Mouse (Mus musculus): ENCODE measurements at regions not wholly inside any gene's neighbourhood (a gene's known extent, or its start where the extent isn't known, plus 50 kb on each side); places are given as distances from the start of the nearest gene placed in this dataset.

DNA sequence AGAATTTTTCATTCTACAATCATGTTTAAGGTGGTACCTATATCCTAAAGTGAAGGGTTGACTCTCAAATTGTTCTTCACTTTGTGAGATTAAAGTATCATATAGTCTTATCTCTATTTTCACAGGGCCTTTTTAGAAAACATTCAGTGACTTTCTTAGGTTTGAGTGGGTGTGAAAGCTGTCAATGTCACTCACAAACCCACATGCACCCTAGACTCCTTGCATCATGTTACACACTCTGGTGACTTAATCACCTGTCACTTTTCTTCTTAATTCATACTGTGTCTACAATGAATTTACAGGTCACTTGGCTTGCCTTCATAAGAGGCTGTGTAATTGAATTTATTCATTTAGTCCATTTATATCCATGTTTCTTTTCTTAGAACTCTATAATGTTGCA is 1026.8 kb upstream of the Alcam start:
- no peak for DNase-seq

GRCm38 (mm10) chr16:53439511-53439910 is 985.6 kb upstream of the Alcam start:
- DNase-seq = no peak

- no peak for DNase-seq
These were observed 964.5 kb upstream of the Alcam start for GRCm38 (mm10) chr16:53418416-53418815.

GRCm38 (mm10) chr16:53385176-53385575 is 931.3 kb upstream of the Alcam start:
- DNase-seq = no peak

GRCm38 (mm10) chr16:53342153-53342552 is 888.3 kb upstream of the Alcam start:
- no peak for DNase-seq

DNA sequence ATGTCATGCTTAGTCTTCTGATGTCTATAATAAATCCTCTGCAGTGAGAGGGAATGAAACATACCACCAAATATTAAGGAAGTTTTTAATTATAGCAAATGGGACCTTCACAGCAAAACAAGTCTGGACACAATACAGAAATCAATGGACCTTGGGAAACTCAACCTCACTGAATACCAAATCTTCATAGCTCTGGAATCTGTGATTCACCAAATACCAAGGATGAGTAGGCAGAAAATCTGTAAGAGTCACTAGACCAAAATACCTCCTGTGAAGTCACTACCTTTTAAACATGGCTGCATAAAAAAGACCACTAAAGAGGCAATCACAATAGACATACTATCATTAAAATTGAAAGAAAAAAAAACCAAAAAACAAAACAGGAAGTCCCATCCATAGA is 872.5 kb upstream of the Alcam start:
- DNase-seq = no peak

- no peak for DNase-seq
These were observed 838.2 kb upstream of the Alcam start for GRCm38 (mm10) chr16:53292081-53292480.

- no peak for DNase-seq
These were observed 828.1 kb upstream of the Alcam start for GRCm38 (mm10) chr16:53282014-53282413.

- peak; percentile 36 to 57 for DNase-seq
These were observed 812.2 kb upstream of the Alcam start for GRCm38 (mm10) chr16:53266116-53266515.

GRCm38 (mm10) chr16:53245365-53245764 is 791.5 kb upstream of the Alcam start:
- no peak for DNase-seq

DNA sequence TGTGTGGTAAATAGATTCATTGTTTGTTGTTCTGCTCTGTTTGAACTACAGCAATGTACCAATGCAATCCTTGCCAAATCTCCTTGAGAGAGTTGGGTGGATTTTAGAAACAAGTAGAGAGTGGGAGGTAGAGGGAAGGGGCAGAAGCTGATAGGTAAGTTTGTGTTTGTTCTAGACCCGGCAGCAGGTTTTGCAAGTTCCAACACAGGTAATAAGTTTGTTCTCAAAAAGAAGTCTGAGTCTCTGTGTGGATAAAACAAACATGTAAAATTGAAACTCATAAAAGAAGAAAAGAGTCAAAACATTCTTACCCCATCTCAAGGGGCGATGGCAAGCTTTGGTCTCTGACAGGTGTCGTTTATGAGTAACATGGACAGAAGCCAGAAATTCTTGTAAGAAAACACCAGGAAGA is 788.3 kb upstream of the Alcam start:
- DNase-seq = peak; percentile 15 to 52

GRCm38 (mm10) chr16:53218886-53219285 is 765.0 kb upstream of the Alcam start:
- DNase-seq = no peak

DNA sequence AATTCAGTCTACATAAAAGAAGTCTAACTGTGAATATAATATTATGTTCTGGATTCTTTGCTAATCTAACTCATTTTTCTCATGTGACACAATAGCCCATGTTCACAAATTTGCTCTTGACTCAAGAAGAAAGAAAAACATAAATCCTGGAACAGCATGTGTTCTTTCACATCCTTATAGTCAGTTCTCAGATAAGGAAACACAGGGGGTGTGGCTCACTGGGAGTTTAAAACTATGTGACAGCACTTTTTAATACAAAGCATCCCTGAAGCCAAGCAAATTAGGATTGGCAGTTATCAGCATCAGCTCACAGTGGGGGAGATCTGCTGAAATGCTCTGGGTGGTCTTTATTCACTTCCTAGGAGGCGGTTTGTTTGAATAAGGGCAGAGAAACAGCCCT is 747.6 kb upstream of the Alcam start:
- DNase-seq = no peak

DNA sequence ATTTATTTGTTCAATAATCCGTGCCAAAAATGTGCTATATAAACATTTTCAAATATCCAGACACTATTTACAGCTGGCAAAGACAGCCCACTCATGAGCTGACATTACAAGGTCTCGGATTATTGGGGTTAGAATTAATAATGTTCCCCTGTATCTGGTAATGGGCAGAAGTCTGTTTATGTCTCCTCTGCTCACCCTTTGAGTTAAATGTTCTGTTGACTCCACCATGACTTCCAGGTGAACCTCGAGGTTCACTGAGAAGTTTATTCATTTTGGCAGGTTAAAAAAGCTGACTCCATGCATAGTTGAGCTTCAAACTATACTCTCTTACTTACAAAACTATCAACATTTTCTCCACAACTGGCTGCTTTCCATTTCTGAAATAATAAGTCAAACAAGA is 732.6 kb upstream of the Alcam start:
- DNase-seq = no peak

DNA sequence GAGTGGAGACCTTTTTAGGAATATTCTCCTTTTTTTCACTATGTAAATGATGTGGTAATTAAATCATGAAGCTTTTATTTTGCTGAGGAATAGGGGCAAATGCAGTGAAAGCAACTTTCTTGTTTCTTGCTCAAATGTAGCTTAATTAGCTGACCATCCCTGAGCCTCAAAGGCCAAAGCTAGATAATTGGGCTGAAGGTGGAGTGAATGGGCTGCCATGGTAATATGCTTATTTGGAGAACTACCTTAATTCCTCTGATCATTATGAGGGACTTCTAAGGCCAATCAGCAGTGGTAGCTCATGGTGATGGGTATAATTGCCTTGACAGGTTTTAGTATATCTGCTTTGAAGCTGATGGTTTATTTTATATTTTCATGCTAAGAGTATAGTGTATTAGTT is 702.5 kb upstream of the Alcam start:
- no peak for DNase-seq

- no peak for DNase-seq
These were observed 676.8 kb upstream of the Alcam start for GRCm38 (mm10) chr16:53130677-53131076.

DNA sequence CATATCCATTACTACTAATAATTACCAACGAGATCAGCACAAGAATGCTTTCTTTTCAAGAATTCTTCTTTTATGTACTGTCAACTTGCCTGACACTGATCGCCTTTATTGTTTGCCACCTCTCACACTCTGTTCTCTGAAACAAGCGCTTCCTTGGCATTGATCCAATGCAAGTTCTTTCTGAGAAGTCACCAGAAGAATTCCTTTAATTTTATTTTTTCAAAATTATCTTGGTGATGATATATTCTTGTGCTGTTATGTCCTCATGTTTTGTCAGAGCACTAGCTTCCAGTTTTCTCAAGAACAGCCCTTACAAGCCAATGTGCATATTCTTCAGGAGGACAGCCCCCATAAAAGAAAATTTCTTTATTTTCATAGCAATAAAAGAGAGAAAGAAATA is 654.9 kb upstream of the Alcam start:
- no peak for DNase-seq

DNA sequence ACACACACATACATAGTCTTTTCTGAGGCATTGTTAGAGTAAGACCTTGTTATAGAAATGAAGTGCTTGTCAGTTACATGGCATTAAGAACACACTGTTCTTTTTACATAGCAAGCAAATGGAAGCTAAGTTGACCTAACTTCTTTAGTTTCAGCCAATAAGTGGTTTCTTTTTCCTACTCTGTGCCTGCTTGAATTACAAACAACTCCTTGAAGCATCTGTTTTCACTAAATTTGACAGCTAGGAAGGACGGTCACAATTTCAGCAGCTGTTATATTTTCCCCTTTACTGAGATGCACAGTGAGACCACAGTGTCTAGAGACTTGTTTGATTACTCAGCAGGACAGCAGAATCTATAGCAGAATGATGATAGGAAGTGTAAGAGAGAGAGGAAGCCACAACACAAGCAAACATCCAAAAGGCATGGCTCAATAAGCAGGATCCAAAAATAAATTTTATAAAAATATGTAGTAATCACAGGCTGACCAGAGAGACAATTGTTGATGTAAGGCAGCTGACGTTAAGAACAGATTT is 641.6 kb upstream of the Alcam start:
- DNase-seq = no peak

GRCm38 (mm10) chr16:53073856-53074568 is 620.1 kb upstream of the Alcam start:
- no peak for DNase-seq

GRCm38 (mm10) chr16:53071887-53072682 is 618.2 kb upstream of the Alcam start:
- DNase-seq = no peak

- DNase-seq = no peak
These were observed 610.3 kb upstream of the Alcam start for GRCm38 (mm10) chr16:53064151-53064550.

DNA sequence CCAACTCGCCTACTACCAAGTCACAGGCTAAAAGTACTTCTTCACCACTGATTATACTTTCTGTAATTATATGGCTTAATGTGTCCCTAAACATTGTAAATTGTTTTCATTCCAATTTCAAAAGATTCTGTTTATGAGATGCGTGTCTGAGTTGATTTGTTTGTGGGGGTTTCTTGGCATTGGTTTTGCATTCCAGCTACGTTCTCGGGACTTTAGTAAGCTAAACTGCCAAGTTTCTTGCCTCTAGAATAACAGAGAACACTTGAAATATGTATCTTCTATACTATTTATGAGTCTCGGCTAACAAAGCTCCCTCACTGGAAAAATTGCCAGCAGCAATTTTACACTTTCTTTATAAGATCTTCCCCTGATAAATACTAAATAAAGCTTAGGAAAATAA is 609.2 kb upstream of the Alcam start:
- no peak for DNase-seq

DNA sequence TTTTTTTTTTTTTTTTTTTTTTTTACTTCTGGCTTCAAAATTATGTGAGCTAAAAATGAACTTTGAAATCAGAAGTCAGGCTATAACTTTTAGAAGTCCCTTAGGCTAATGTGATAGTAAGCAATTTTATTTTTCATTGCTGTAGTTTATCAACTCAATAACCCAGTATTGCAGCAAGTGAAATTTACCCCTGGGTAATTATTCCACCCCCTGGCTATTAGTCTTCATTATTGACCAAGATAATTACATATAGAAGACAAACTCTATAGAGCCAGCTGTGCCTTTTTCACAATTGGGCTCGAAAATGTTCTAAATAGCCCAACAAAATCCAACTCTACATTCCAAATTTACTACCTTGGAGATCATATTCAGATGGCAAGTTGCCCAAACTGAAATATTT is 572.2 kb upstream of the Alcam start:
- DNase-seq = no peak

- DNase-seq = peak; percentile 10 to 33
These were observed 558.0 kb upstream of the Alcam start for GRCm38 (mm10) chr16:53011847-53012246.

All from lung, adult 18-20 months (tissue).